Mouse (Mus musculus): ENCODE measurements around the gene Daam1. TPM values are rescaled to one million over a fixed set of nuclear protein-coding genes. Genes with fewer than 3 reads are reported as not detected.

The Daam1 gene
- polyA plus RNA-seq, 1 experiment from 2014 or later, result 8.5 TPM

GRCm38 (mm10) chr12:72005307-72005706 is 174.4 kb downstream of the Daam1 start:
- Histone ChIP-seq H3K27me3 (ENCODE audit: control insufficient read depth, insufficient read depth, low read length) (no peaks in the 10 kb centered on the region), H3K27ac (replicated peaks; ENCODE audit: low read depth, low read length) (no peak overlapping the region), H3K4me2 (ENCODE audit: low read depth, severe bottlenecking) (no peak overlapping the region), H3K36me3 (ENCODE audit: control insufficient read depth, insufficient read depth, low read length) (no peaks in the 10 kb centered on the region), H3K4me1 (ENCODE audit: control insufficient read depth, insufficient read depth, low read length) (no peaks in the 10 kb centered on the region), H3K9me3 (ENCODE audit: control insufficient read depth, low read length) (no peaks in the 10 kb centered on the region), H3K4me3 (ENCODE audit: low read depth, low read length) (no peak overlapping the region), H3K9ac (ENCODE audit: low read length) (no peak overlapping the region)
- no peak for ATAC-seq (ENCODE audit: insufficient number of reproducible peaks, low FRiP score, low TSS enrichment, low read depth)
- no peak for DNase-seq (ENCODE audit: low spot score)
- WGBS, result 85% methylated on average over 3 of the region's 3 CpGs

- ATAC-seq (ENCODE audit: insufficient number of reproducible peaks, low FRiP score, low TSS enrichment, low read depth) (no peak), DNase-seq (ENCODE audit: low spot score) (no peak)
- 81% methylated on average over 3 of the region's 3 CpGs for WGBS
- Histone ChIP-seq H3K27ac (replicated peaks; ENCODE audit: low read depth, low read length) (no peak overlapping the region), H3K4me3 (ENCODE audit: low read depth, low read length) (no peak overlapping the region), H3K9me3 (ENCODE audit: control insufficient read depth, low read length) (no peaks in the 10 kb centered on the region), H3K4me1 (ENCODE audit: control insufficient read depth, insufficient read depth, low read length) (no peaks in the 10 kb centered on the region), H3K9ac (ENCODE audit: low read length) (no peak overlapping the region), H3K36me3 (ENCODE audit: control insufficient read depth, insufficient read depth, low read length) (no peaks in the 10 kb centered on the region), H3K4me2 (ENCODE audit: low read depth, severe bottlenecking) (no peak overlapping the region), H3K27me3 (ENCODE audit: control insufficient read depth, insufficient read depth, low read length) (no peaks in the 10 kb centered on the region)
These were observed 176.8 kb downstream of the Daam1 start for GRCm38 (mm10) chr12:72007656-72008055.

GRCm38 (mm10) chr12:72009051-72009902 is 178.4 kb downstream of the Daam1 start:
- H3K9ac ChIP-seq (ENCODE audit: low read length), result no peak overlapping the region
- ATAC-seq (ENCODE audit: insufficient number of reproducible peaks, low FRiP score, low TSS enrichment, low read depth), result no peak
- H3K36me3 ChIP-seq (ENCODE audit: control insufficient read depth, insufficient read depth, low read length), result no peaks in the 10 kb centered on the region
- no peak for DNase-seq (ENCODE audit: low spot score)
- no peaks in the 10 kb centered on the region for H3K27me3 ChIP-seq (ENCODE audit: control insufficient read depth, insufficient read depth, low read length)
- no peaks in the 10 kb centered on the region for H3K4me1 ChIP-seq (ENCODE audit: control insufficient read depth, insufficient read depth, low read length)
- WGBS, result 93% methylated on average over 13 of the region's 13 CpGs
- no peak overlapping the region for H3K27ac ChIP-seq (replicated peaks; ENCODE audit: low read depth, low read length)
- H3K9me3 ChIP-seq (ENCODE audit: control insufficient read depth, low read length), result no peaks in the 10 kb centered on the region
- H3K4me3 ChIP-seq (ENCODE audit: low read depth, low read length), result no peak overlapping the region
- H3K4me2 ChIP-seq (ENCODE audit: low read depth, severe bottlenecking), result no peak overlapping the region

GRCm38 (mm10) chr12:72011404-72011803 is 180.5 kb downstream of the Daam1 start:
- no peak overlapping the region for H3K4me3 ChIP-seq (ENCODE audit: low read depth, low read length)
- ATAC-seq (ENCODE audit: insufficient number of reproducible peaks, low FRiP score, low TSS enrichment, low read depth), result no peak
- 95% methylated on average over 3 of the region's 3 CpGs for WGBS

GRCm38 (mm10) chr12:72012126-72012525 is 181.2 kb downstream of the Daam1 start:
- DNase-seq (ENCODE audit: low spot score) (no peak), ATAC-seq (ENCODE audit: insufficient number of reproducible peaks, low FRiP score, low TSS enrichment, low read depth) (no peak)
- Histone ChIP-seq H3K9ac (ENCODE audit: low read length) (no peak overlapping the region), H3K27ac (replicated peaks; ENCODE audit: low read depth, low read length) (no peak overlapping the region), H3K36me3 (ENCODE audit: control insufficient read depth, insufficient read depth, low read length) (no peaks in the 10 kb centered on the region), H3K4me1 (ENCODE audit: control insufficient read depth, insufficient read depth, low read length) (no peaks in the 10 kb centered on the region), H3K9me3 (ENCODE audit: control insufficient read depth, low read length) (no peaks in the 10 kb centered on the region), H3K27me3 (ENCODE audit: control insufficient read depth, insufficient read depth, low read length) (no peaks in the 10 kb centered on the region), H3K4me2 (ENCODE audit: low read depth, severe bottlenecking) (no peak overlapping the region), H3K4me3 (ENCODE audit: low read depth, low read length) (no peak overlapping the region)
- WGBS, result 93% methylated on average over 6 of the region's 6 CpGs

More at GRCm38 (mm10) chr12:72011404-72011803, 180.5 kb downstream of the Daam1 start:
- Histone ChIP-seq H3K27ac (replicated peaks; ENCODE audit: low read depth, low read length) (no peak overlapping the region), H3K4me1 (ENCODE audit: control insufficient read depth, insufficient read depth, low read length) (no peaks in the 10 kb centered on the region), H3K4me2 (ENCODE audit: low read depth, severe bottlenecking) (no peak overlapping the region), H3K9me3 (ENCODE audit: control insufficient read depth, low read length) (no peaks in the 10 kb centered on the region), H3K9ac (ENCODE audit: low read length) (no peak overlapping the region), H3K27me3 (ENCODE audit: control insufficient read depth, insufficient read depth, low read length) (no peaks in the 10 kb centered on the region), H3K36me3 (ENCODE audit: control insufficient read depth, insufficient read depth, low read length) (no peaks in the 10 kb centered on the region)
- DNase-seq (ENCODE audit: low spot score), result no peak

- Histone ChIP-seq H3K27ac (replicated peaks; ENCODE audit: low read depth, low read length) (no peak overlapping the region), H3K36me3 (ENCODE audit: control insufficient read depth, insufficient read depth, low read length) (no peaks in the 10 kb centered on the region), H3K9ac (ENCODE audit: low read length) (no peak overlapping the region), H3K4me1 (ENCODE audit: control insufficient read depth, insufficient read depth, low read length) (no peaks in the 10 kb centered on the region), H3K9me3 (ENCODE audit: control insufficient read depth, low read length) (no peaks in the 10 kb centered on the region), H3K27me3 (ENCODE audit: control insufficient read depth, insufficient read depth, low read length) (no peaks in the 10 kb centered on the region), H3K4me2 (ENCODE audit: low read depth, severe bottlenecking) (no peak overlapping the region), H3K4me3 (ENCODE audit: low read depth, low read length) (no peak overlapping the region)
- DNase-seq (ENCODE audit: low spot score) (no peak), ATAC-seq (ENCODE audit: insufficient number of reproducible peaks, low FRiP score, low TSS enrichment, low read depth) (no peak)
- 88% methylated on average over 13 of the region's 13 CpGs for WGBS
These were observed 183.0 kb downstream of the Daam1 start for GRCm38 (mm10) chr12:72013711-72014354.

GRCm38 (mm10) chr12:72014355-72014776 is 183.5 kb downstream of the Daam1 start:
- H3K27ac ChIP-seq (replicated peaks; ENCODE audit: low read depth, low read length), result no peak overlapping the region
- no peak overlapping the region for H3K4me2 ChIP-seq (ENCODE audit: low read depth, severe bottlenecking)
- no peaks in the 10 kb centered on the region for H3K27me3 ChIP-seq (ENCODE audit: control insufficient read depth, insufficient read depth, low read length)
- 75% methylated on average over 10 of the region's 10 CpGs for WGBS
- DNase-seq (ENCODE audit: low spot score), result no peak
- no peak for ATAC-seq (ENCODE audit: insufficient number of reproducible peaks, low FRiP score, low TSS enrichment, low read depth)
- no peak overlapping the region for H3K4me3 ChIP-seq (ENCODE audit: low read depth, low read length)
- no peaks in the 10 kb centered on the region for H3K9me3 ChIP-seq (ENCODE audit: control insufficient read depth, low read length)
- H3K4me1 ChIP-seq (ENCODE audit: control insufficient read depth, insufficient read depth, low read length), result no peaks in the 10 kb centered on the region
- no peaks in the 10 kb centered on the region for H3K36me3 ChIP-seq (ENCODE audit: control insufficient read depth, insufficient read depth, low read length)
- H3K9ac ChIP-seq (ENCODE audit: low read length), result no peak overlapping the region

- WGBS, result 80% methylated on average over 5 of the region's 5 CpGs
These were observed 184.4 kb downstream of the Daam1 start for GRCm38 (mm10) chr12:72015296-72015695.

More at GRCm38 (mm10) chr12:72015296-72015695, 184.4 kb downstream of the Daam1 start:
- Histone ChIP-seq H3K36me3 (ENCODE audit: control insufficient read depth, insufficient read depth, low read length) (no peaks in the 10 kb centered on the region), H3K4me1 (ENCODE audit: control insufficient read depth, insufficient read depth, low read length) (no peaks in the 10 kb centered on the region), H3K9ac (ENCODE audit: low read length) (no peak overlapping the region), H3K27me3 (ENCODE audit: control insufficient read depth, insufficient read depth, low read length) (no peaks in the 10 kb centered on the region), H3K27ac (replicated peaks; ENCODE audit: low read depth, low read length) (no peak overlapping the region), H3K4me2 (ENCODE audit: low read depth, severe bottlenecking) (no peak overlapping the region), H3K9me3 (ENCODE audit: control insufficient read depth, low read length) (no peaks in the 10 kb centered on the region), H3K4me3 (ENCODE audit: low read depth, low read length) (no peak overlapping the region)
- ATAC-seq (ENCODE audit: insufficient number of reproducible peaks, low FRiP score, low TSS enrichment, low read depth) (no peak), DNase-seq (ENCODE audit: low spot score) (no peak)

All from limb, embryonic 11.5 days (tissue).